Mouse (Mus musculus) megakaryocyte, adult 5-6 weeks (primary cell): Measurements from ENCODE around the gene Prr18. TPM values are rescaled to one million over a fixed set of nuclear protein-coding genes. Genes with fewer than 3 reads are reported as not detected.

ENCODE experiments used
- ATAC-seq: 2 replicates; pipeline ENCODE4 v1.8.0; 2016; ENCODE audit warnings: mild to moderate bottlenecking, inconsistent platforms; ENCODE audit not compliant: poor library complexity, severe bottlenecking
- total RNA-seq, 2 experiments: library from RNA; stranded (forward) in 1 of 2; stranded (reverse) in 1 of 2; fragments of 153-499, 151-499 nt in 1 of 2; fragments of 221-1000, 200-1000 nt in 1 of 2; gene quantifications; 2 replicates each; pipeline versions ENCODE4 v1.2.3 to v1.2.4; 2015 to 2017

Gene Prr18
- total RNA-seq, 2 experiments from 2014 or later, result 0.04 TPM

DNA sequence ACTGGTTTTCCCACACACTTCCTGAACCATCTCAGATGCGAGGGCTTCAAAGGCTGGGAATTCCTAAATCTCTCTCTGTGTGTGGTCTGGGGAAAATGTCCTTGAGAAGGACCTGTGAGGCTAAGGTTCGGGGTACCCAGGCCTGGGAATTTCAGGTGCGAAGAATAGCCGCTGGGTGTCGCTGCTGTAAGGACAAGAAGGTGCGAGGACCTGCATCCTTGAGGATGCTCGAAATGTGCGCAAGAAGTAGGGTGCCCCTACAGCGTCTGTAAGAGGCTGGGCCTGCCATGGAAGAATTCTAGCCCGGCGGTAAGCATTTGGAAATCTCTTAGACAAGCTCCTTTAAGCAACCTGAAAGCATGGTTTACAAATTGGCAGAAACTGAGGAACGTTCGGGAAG is 51.2 kb downstream of the Prr18 start:
- peak; percentile 45; the same call in 1 of the 2 replicates for ATAC-seq

DNA sequence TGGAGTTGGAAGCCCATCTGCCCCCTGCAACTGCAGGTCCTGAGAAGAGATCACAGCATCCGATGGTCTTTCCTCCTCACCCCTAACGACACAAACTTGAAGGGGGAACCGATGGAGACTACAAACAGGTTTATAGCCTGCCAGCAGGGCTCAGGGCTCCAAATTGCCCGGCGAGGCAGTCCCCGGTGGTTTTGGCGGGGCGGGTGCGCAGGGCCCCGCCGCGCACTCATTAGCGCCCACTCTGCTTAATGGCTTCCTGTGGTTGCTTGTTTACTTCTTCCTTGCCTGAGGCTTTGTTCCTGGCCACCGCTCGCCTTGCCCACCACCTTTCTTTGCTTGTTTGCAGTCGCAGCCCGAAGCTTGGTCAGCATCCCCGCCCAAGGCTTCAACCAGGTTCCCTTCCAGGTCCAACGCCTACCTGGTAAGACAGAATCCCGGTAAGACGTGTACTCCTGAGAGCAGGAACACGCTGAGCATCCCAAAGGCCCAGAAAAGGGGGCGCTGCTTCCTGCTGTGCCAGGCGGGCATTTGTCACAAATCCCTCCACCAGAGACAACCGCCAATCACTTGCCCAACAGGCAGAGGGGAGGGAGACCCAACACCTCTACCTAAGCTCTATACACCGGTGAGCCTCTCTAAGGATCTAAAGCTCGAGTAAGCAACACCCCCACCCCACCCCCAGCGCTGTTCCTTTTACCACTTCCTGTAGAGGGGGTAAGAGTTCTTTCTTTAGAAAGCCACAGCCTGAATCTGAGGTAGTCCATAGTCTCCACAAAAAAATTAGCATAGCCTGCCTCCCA is 51.9 kb downstream of the Prr18 start:
- peak; percentile 54; the same call in 1 of the 2 replicates for ATAC-seq

DNA sequence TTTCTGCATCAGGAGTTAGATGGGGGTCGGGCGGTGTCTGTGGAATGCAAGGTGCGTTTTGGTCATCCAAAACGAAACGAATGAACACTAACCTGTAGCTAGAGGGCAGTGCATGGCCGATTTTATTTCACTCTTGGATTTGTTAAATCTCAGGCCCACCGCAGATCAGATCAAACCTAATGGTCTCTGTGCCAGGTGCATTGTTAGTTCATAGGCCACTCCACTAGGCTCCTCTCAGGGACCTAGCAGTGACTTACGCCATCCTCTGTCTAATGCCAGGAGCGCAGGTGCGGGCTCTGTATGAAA is 52.5 kb downstream of the Prr18 start:
- ATAC-seq, result no peak

DNA sequence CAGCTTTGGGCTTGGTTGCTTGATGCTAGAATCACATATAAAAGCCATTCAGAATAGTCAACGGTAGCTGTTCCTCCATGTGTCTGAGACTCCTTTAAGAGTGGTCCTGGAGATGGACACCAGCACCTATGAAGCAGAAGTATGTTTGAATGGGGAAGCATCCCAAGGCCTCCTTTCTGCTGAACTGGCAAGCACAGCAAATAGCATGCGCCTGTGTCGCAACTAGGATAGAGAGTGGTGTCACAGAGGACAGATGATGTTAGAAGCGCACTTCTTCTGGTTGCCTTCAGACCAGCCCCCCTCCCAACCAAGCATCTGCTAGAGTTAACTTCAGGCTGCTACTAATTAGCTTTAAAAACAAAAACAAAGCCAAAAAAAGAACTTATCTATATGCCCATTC is 53.2 kb downstream of the Prr18 start:
- ATAC-seq, result peak; percentile 60

Other genes starting within 250 kb of the Prr18 start
- gene Gm49673, start 189.7 kb upstream of the Prr18 start, total RNA-seq (2015), result not detected in 2 replicates
- not detected in 2 replicates for gene Gm49673, start 189.7 kb upstream of the Prr18 start, total RNA-seq (2017)
- 54.1 and 63.1 TPM in 2 replicates for gene Rnaset2a, start 189.4 kb upstream of the Prr18 start, total RNA-seq (2015)
- gene Rnaset2a, start 189.4 kb upstream of the Prr18 start, total RNA-seq (2017), result 48.7 and 54.6 TPM in 2 replicates
- gene Fgfr1op, start 172.0 kb upstream of the Prr18 start, total RNA-seq (2015), result 18.0 and 25.5 TPM in 2 replicates
- 23.4 and 29.7 TPM in 2 replicates for gene Fgfr1op, start 172.0 kb upstream of the Prr18 start, total RNA-seq (2017)
- gene Ccr6, start 101.4 kb upstream of the Prr18 start, total RNA-seq (2015), result 0.47 TPM in 1 of 2 replicates, not detected in the other
- 0.12 and 0.62 TPM in 2 replicates for gene Ccr6, start 101.4 kb upstream of the Prr18 start, total RNA-seq (2017)
- 198 and 227 TPM in 2 replicates for gene Mpc1, start 54.6 kb upstream of the Prr18 start, total RNA-seq (2015)
- gene Mpc1, start 54.6 kb upstream of the Prr18 start, total RNA-seq (2017), result 109 and 143 TPM in 2 replicates
- 249 and 340 TPM in 2 replicates for gene Sft2d1, start 26.4 kb upstream of the Prr18 start, total RNA-seq (2015)
- 60.2 and 62.4 TPM in 2 replicates for gene Sft2d1, start 26.4 kb upstream of the Prr18 start, total RNA-seq (2017)
- gene T2, start 18.5 kb downstream of the Prr18 start, total RNA-seq (2015), result not detected in 2 replicates
- gene T2, start 18.5 kb downstream of the Prr18 start, total RNA-seq (2017), result 0.59 TPM in 1 of 2 replicates, not detected in the other
- not detected in 2 replicates for gene T, start 97.0 kb downstream of the Prr18 start, total RNA-seq (2015)
- gene T, start 97.0 kb downstream of the Prr18 start, total RNA-seq (2017), result not detected in 2 replicates
- gene Pde10a, start 187.9 kb downstream of the Prr18 start, total RNA-seq (2015), result 0.27 TPM in 1 of 2 replicates, not detected in the other
- gene Pde10a, start 187.9 kb downstream of the Prr18 start, total RNA-seq (2017), result 0.04 and 0.07 TPM in 2 replicates
- gene Gm17087, start 229.5 kb downstream of the Prr18 start, total RNA-seq (2015), result 0.13 and 0.25 TPM in 2 replicates
- not detected in 2 replicates for gene Gm17087, start 229.5 kb downstream of the Prr18 start, total RNA-seq (2017)